Mouse (Mus musculus): Measurements from ENCODE around the gene Iqcf4. TPM values are rescaled to one million over a fixed set of nuclear protein-coding genes. Genes with fewer than 3 reads are reported as not detected.

The Iqcf4 gene
- polyA plus RNA-seq (2012; fragmentation: generic; extraction: Trizol): not detected

- no peaks in the 10 kb centered on the region for H3K36me3 ChIP-seq (ENCODE audit: control insufficient read depth, insufficient read depth)
- H3ac ChIP-seq (ENCODE audit: control insufficient read depth, insufficient read length): no peak within 1 kb of the TSS
- no peaks in the 10 kb centered on the region for H3K79me2 ChIP-seq (ENCODE audit: control insufficient read depth, insufficient read depth)
- no peak within 1 kb of the TSS for H3K4me2 ChIP-seq (ENCODE audit: low read depth)
- peaks cover 13% of the 10 kb centered on the region for H3K27me3 ChIP-seq (ENCODE audit: control insufficient read depth, insufficient read depth, insufficient read length)
- TF ChIP-seq POLR2A (IDR thresholded peaks at IDR 0.05; ENCODE audit: insufficient read length, low read depth) (no peak), TCF3 (IDR thresholded peaks at IDR 0.05; ENCODE audit: insufficient read length, low read depth) (no peak), SRF (IDR thresholded peaks at IDR 0.05; ENCODE audit: control insufficient read depth, insufficient read length, low read depth) (no peak), USF1 (IDR thresholded peaks at IDR 0.05; ENCODE audit: low read depth) (no peak), MYOG (IDR thresholded peaks at IDR 0.05; ENCODE audit: control insufficient read depth in 1 of 3, insufficient read depth in 1 of 3, insufficient read length in 2 of 3, low read depth in 2 of 3) (no peak), MAX (IDR thresholded peaks at IDR 0.05; ENCODE audit: low read depth) (no peak), E2F4 (IDR thresholded peaks at IDR 0.05; ENCODE audit: insufficient read depth) (no peak), REST (IDR thresholded peaks at IDR 0.05; ENCODE audit: insufficient read depth, insufficient read length) (no peak), CEBPB (IDR thresholded peaks at IDR 0.05; ENCODE audit: insufficient read depth, poor library complexity, severe bottlenecking) (no peak)
- no peak within 1 kb of the TSS for H3K4me3 ChIP-seq
These were observed at the start of gene Iqcf4 for GRCm38 (mm10) chr9:106570896-106571295. Gene Iqcf4 (minus strand): TSS chr9:106570996.

DNA sequence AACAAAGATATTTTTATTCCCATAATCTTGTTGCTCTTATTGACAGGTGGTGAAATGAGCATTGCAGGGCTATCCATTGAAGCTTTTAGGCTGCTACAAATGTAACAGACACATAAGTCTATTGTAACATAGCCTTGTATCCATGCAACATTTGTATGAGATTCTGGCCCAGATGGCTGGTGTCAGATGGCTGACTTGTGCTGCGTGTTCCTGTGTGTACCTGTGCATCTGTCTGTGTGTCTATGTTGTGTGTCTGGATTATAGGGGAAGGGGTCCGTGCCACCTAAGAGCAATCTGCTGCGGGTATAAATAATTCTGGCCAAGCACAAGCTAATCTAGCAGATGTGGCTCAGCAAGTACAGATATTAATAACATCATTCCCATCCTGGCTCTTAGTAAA, 46.7 kb upstream of the Iqcf4 start:
- no peak overlapping the region for H3K4me3 ChIP-seq
- H3K36me3 ChIP-seq (ENCODE audit: control insufficient read depth, insufficient read depth): no peaks in the 10 kb centered on the region
- peaks cover 46% of the 10 kb centered on the region for H3K27me3 ChIP-seq (ENCODE audit: control insufficient read depth, insufficient read depth, insufficient read length)
- H3K4me2 ChIP-seq (ENCODE audit: low read depth): no peak overlapping the region
- H3K79me2 ChIP-seq (ENCODE audit: control insufficient read depth, insufficient read depth): no peaks in the 10 kb centered on the region
- H3ac ChIP-seq (ENCODE audit: control insufficient read depth, insufficient read length): no peak overlapping the region
- TF ChIP-seq TCF12 (IDR thresholded peaks at IDR 0.05; ENCODE audit: insufficient read depth, poor library complexity, severe bottlenecking) (no peak), USF1 (IDR thresholded peaks at IDR 0.05; ENCODE audit: low read depth) (no peak)

DNA sequence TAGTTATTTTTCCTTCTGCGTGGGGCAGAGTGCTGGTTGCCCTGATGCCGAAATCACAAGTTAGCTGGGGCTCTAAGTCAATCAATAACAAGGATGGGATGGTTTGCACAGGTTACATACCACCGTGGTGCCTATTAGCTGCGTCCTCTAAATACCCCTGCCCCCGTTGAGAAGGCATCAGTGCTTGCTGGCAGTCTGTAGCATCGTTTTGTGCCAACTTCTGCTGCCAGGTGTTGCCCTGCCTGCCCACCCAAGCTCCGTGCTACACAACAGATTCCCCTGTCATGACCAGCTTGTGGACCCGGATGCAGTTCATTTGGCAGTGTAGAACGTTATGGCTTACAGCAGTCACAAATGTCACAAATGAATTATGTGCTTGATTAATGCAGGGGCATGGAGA, 45.5 kb upstream of the Iqcf4 start:
- Histone ChIP-seq H3ac (ENCODE audit: control insufficient read depth, insufficient read length) (no peak overlapping the region), H3K36me3 (ENCODE audit: control insufficient read depth, insufficient read depth) (no peaks in the 10 kb centered on the region), H3K79me2 (ENCODE audit: control insufficient read depth, insufficient read depth) (no peaks in the 10 kb centered on the region), H3K27me3 (ENCODE audit: control insufficient read depth, insufficient read depth, insufficient read length) (peaks cover 47% of the 10 kb centered on the region), H3K4me2 (ENCODE audit: low read depth) (no peak overlapping the region), H3K4me3 (no peak overlapping the region)
- no peak for TF ChIP-seq MYOG (IDR thresholded peaks at IDR 0.05; ENCODE audit: control insufficient read depth in 1 of 3, insufficient read depth in 1 of 3, insufficient read length in 2 of 3, low read depth in 2 of 3)
- no peak for TF ChIP-seq REST (IDR thresholded peaks at IDR 0.05; ENCODE audit: insufficient read depth, insufficient read length)
- no peak for TF ChIP-seq POLR2A (IDR thresholded peaks at IDR 0.05; ENCODE audit: insufficient read length, low read depth)
- no peak for TF ChIP-seq TCF3 (IDR thresholded peaks at IDR 0.05; ENCODE audit: insufficient read length, low read depth)
- TF ChIP-seq E2F4 (IDR thresholded peaks at IDR 0.05; ENCODE audit: insufficient read depth): no peak
- TF ChIP-seq POLR2AphosphoS2 (IDR thresholded peaks at IDR 0.05; ENCODE audit: insufficient read length, low read depth): no peak
- TF ChIP-seq MAX (IDR thresholded peaks at IDR 0.05; ENCODE audit: low read depth): no peak
- no peak for TF ChIP-seq CEBPB (IDR thresholded peaks at IDR 0.05; ENCODE audit: insufficient read depth, poor library complexity, severe bottlenecking)
- no peak for TF ChIP-seq USF1 (IDR thresholded peaks at IDR 0.05; ENCODE audit: low read depth)

DNA sequence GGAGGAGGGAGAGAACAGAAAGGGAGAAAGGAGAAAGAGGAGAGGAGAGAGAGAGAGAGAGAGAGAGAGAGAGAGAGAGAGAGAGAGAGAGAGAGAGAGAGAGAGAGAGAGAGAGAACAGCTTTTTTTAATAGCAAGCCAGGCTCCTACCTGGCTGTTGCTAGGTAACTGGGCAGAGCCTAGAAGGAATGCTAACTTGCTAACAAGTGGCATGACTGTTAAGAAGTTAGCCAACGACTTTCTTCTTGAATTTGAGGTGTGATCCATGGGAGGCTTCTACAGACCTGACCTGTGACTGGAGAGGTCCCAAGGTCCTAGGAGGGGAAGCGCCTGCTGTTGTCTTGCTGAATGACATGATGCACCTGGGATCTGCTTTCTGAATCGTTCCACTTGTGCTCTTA, 43.8 kb upstream of the Iqcf4 start:
- no peak overlapping the region for H3K4me3 ChIP-seq
- TF ChIP-seq POLR2A (IDR thresholded peaks at IDR 0.05; ENCODE audit: insufficient read length, low read depth) (no peak), POLR2AphosphoS2 (IDR thresholded peaks at IDR 0.05; ENCODE audit: insufficient read length, low read depth) (no peak), E2F4 (IDR thresholded peaks at IDR 0.05; ENCODE audit: insufficient read depth) (no peak), MYOG (IDR thresholded peaks at IDR 0.05; ENCODE audit: control insufficient read depth in 1 of 3, insufficient read depth in 1 of 3, insufficient read length in 2 of 3, low read depth in 2 of 3) (no peak), MAX (IDR thresholded peaks at IDR 0.05; ENCODE audit: low read depth) (no peak), SRF (IDR thresholded peaks at IDR 0.05; ENCODE audit: control insufficient read depth, insufficient read length, low read depth) (no peak), TCF12 (IDR thresholded peaks at IDR 0.05; ENCODE audit: insufficient read depth, poor library complexity, severe bottlenecking) (no peak), USF1 (IDR thresholded peaks at IDR 0.05; ENCODE audit: low read depth) (no peak), REST (IDR thresholded peaks at IDR 0.05; ENCODE audit: insufficient read depth, insufficient read length) (no peak), CEBPB (IDR thresholded peaks at IDR 0.05; ENCODE audit: insufficient read depth, poor library complexity, severe bottlenecking) (no peak), MYOD1 (IDR thresholded peaks at IDR 0.05; ENCODE audit: control insufficient read depth in 1 of 3, insufficient read length in 2 of 3, low read depth in 2 of 3) (no peak), TCF3 (IDR thresholded peaks at IDR 0.05; ENCODE audit: insufficient read length, low read depth) (no peak)
- no peak overlapping the region for H3ac ChIP-seq (ENCODE audit: control insufficient read depth, insufficient read length)
- H3K27me3 ChIP-seq (ENCODE audit: control insufficient read depth, insufficient read depth, insufficient read length): peaks cover 47% of the 10 kb centered on the region
- no peak overlapping the region for H3K4me2 ChIP-seq (ENCODE audit: low read depth)
- no peaks in the 10 kb centered on the region for H3K36me3 ChIP-seq (ENCODE audit: control insufficient read depth, insufficient read depth)
- no peaks in the 10 kb centered on the region for H3K79me2 ChIP-seq (ENCODE audit: control insufficient read depth, insufficient read depth)

- no peak overlapping the region for H3K4me3 ChIP-seq
- peaks cover 50% of the 10 kb centered on the region for H3K27me3 ChIP-seq (ENCODE audit: control insufficient read depth, insufficient read depth, insufficient read length)
- no peak overlapping the region for H3K4me2 ChIP-seq (ENCODE audit: low read depth)
- H3K79me2 ChIP-seq (ENCODE audit: control insufficient read depth, insufficient read depth): no peaks in the 10 kb centered on the region
- no peak for TF ChIP-seq REST (IDR thresholded peaks at IDR 0.05; ENCODE audit: insufficient read depth, insufficient read length)
- H3K36me3 ChIP-seq (ENCODE audit: control insufficient read depth, insufficient read depth): no peaks in the 10 kb centered on the region
- H3ac ChIP-seq (ENCODE audit: control insufficient read depth, insufficient read length): no peak overlapping the region
These were observed 43.2 kb upstream of the Iqcf4 start for GRCm38 (mm10) chr9:106613951-106614350.
